Mouse (Mus musculus) neural tube, embryonic 13.5 days (tissue): ENCODE results near the gene BC024063. TPM values are rescaled to one million over a fixed set of nuclear protein-coding genes. Genes with fewer than 3 reads are reported as not detected.
"Not testable (repeated sequence)": the region's sequence is repeated elsewhere in the genome, so short reads cannot be mapped to it uniquely, and the experiment has no call there.

Experiments
- ATAC-seq: fragments of 200-750 bp; cut with Nextera tagmentation; 2 replicates; pipeline ENCODE4 v1.8.0; 2017; ENCODE audit warnings: low read depth, mild to moderate bottlenecking, moderate TSS enrichment, moderate library complexity
- H3K27ac ChIP-seq: fragments of 300-500 bp; sonication (generic); replicated peaks from 2 replicates; pipeline ENCODE4 v1.5.1; 2015; ENCODE audit warnings: moderate library complexity, mild to moderate bottlenecking, inconsistent platforms
- H3K27me3 ChIP-seq: fragments of 300-500 bp; sonication (generic); 2 replicates; pipeline ENCODE4 v1.6.1; 2015; ENCODE audit warnings: mild to moderate bottlenecking, inconsistent platforms
- H3K36me3 ChIP-seq: fragments of 300-500 bp; sonication (generic); 2 replicates; pipeline ENCODE4 v1.6.1; 2015; ENCODE audit warnings: mild to moderate bottlenecking, inconsistent platforms
- H3K4me1 ChIP-seq: fragments of 300-500 bp; sonication (generic); replicated peaks from 2 replicates; pipeline ENCODE4 v1.6.1; 2015; ENCODE audit warnings: inconsistent platforms
- H3K4me2 ChIP-seq: fragments of 300-500 bp; sonication (generic); 2 replicates; pipeline ENCODE4 v1.6.1; 2015; ENCODE audit warnings: inconsistent platforms, mild to moderate bottlenecking, moderate library complexity
- H3K4me3 ChIP-seq: fragments of 300-500 bp; sonication (generic); 2 replicates; pipeline ENCODE4 v1.5.1; 2015; ENCODE audit warnings: mild to moderate bottlenecking, inconsistent platforms
- H3K9ac ChIP-seq: fragments of 300-500 bp; sonication (generic); 2 replicates; pipeline ENCODE4 v1.6.1; 2015; ENCODE audit warnings: moderate library complexity, mild to moderate bottlenecking, inconsistent platforms
- H3K9me3 ChIP-seq: fragments of 300-500 bp; sonication (generic); 2 replicates; pipeline ENCODE4 v1.6.1; 2016; ENCODE audit warnings: inconsistent platforms
- WGBS: fragments of 180-500 bp; shearing (Covaris S2); methylation state at CpG from one replicate; pipeline ENCODE4 v1.1.7; 2015; 5-methylcytosine and 5-hydroxymethylcytosine counted together
- polyA plus RNA-seq: library from polyadenylated mRNA; unstranded; fragments of >200 nt; fragmentation: Nextera tagmentation; extraction: Ambion mirVana; gene quantifications from 2 replicates; pipeline ENCODE4 v1.2.1, GENCODE M21; 2015

BC024063 gene
- 5.9 and 6.9 TPM in 2 replicates for polyA plus RNA-seq

GRCm38 (mm10) chr10:82082728-82083621 lies at the start of gene BC024063:
Gene BC024063, plus strand, starts transcription at chr10:82083353.
- H3K27ac ChIP-seq: peak within 1 kb of the TSS; percentile 89

GRCm38 (mm10) chr10:82042191-82042590 lies 41.0 kb upstream of the BC024063 start:
- Histone ChIP-seq H3K27ac (no peak overlapping the region), H3K9ac (no peak overlapping the region), H3K27me3 (no peaks in the 10 kb centered on the region), H3K36me3 (no peaks in the 10 kb centered on the region), H3K4me3 (no peak overlapping the region), H3K4me1 (no peaks in the 10 kb centered on the region), H3K4me2 (no peak overlapping the region), H3K9me3 (peaks cover 17% of the 10 kb centered on the region; the same call in 1 of the 2 replicates)
- WGBS: 63% methylated on average over 2 of the region's 2 CpGs
- ATAC-seq: no peak

More at GRCm38 (mm10) chr10:82082728-82083621, at the start of gene BC024063:
- not testable (repeated sequence) for H3K36me3 ChIP-seq, H3K27me3 ChIP-seq, H3K4me1 ChIP-seq
- Histone ChIP-seq H3K4me2 (peak within 1 kb of the TSS; percentile 54), H3K9ac (peak within 1 kb of the TSS; percentile 72), H3K4me3 (peak within 1 kb of the TSS; percentile 47), H3K9me3 (peaks cover 15% of the 10 kb centered on the region)
- 19% methylated on average over 42 of the region's 42 CpGs for WGBS
- peak; percentile 99 for ATAC-seq

- ATAC-seq: no peak
- Histone ChIP-seq H3K4me3 (no peak overlapping the region), H3K9me3 (peaks cover 37% of the 10 kb centered on the region), H3K27ac (no peak overlapping the region), H3K4me1 (peaks cover 10% of the 10 kb centered on the region; the same call in 1 of the 2 replicates), H3K4me2 (no peak overlapping the region), H3K36me3 (peaks cover 16% of the 10 kb centered on the region), H3K27me3 (no peaks in the 10 kb centered on the region), H3K9ac (no peak overlapping the region)
- WGBS: 92% methylated on average over 3 of the region's 3 CpGs
Measured at GRCm38 (mm10) chr10:82046603-82047002, 36.5 kb upstream of the BC024063 start.

- Histone ChIP-seq H3K9me3 (peaks cover 50% of the 10 kb centered on the region), H3K4me1 (peaks cover 10% of the 10 kb centered on the region; the same call in 1 of the 2 replicates), H3K27me3 (no peaks in the 10 kb centered on the region), H3K27ac (peak within 1 kb of the TSS; percentile 98), H3K9ac (peak within 1 kb of the TSS; percentile 87), H3K4me2 (peak within 1 kb of the TSS; percentile 57), H3K36me3 (peaks cover 28% of the 10 kb centered on the region), H3K4me3 (peak within 1 kb of the TSS; percentile 67)
- WGBS: 9% methylated on average over 35 of the region's 35 CpGs
- peak; percentile 99 for ATAC-seq
Measured at GRCm38 (mm10) chr10:82047597-82048459, 35.3 kb upstream of the BC024063 start, which contains the start of gene Zfp873. Gene Zfp873, plus strand, starts transcription at chr10:82048123.

GRCm38 (mm10) chr10:82048460-82048804 lies 34.7 kb upstream of the BC024063 start:
- not testable (repeated sequence) for H3K27me3 ChIP-seq, H3K4me1 ChIP-seq, ATAC-seq
- H3K36me3 ChIP-seq: peaks cover 34% of the 10 kb centered on the region
- peak overlapping the region; percentile 87 for H3K9ac ChIP-seq
- peak overlapping the region; percentile 57 for H3K4me2 ChIP-seq
- peak overlapping the region; percentile 98 for H3K27ac ChIP-seq
- 27% methylated on average over 10 of the region's 10 CpGs for WGBS
- peaks cover 56% of the 10 kb centered on the region for H3K9me3 ChIP-seq
- peak overlapping the region; percentile 67 for H3K4me3 ChIP-seq

- not testable (repeated sequence) for H3K4me1 ChIP-seq, H3K36me3 ChIP-seq, H3K27me3 ChIP-seq
- Histone ChIP-seq H3K9me3 (peaks cover 16% of the 10 kb centered on the region), H3K27ac (peak overlapping the region; percentile 89), H3K4me3 (peak overlapping the region; percentile 47), H3K4me2 (peak overlapping the region; percentile 54), H3K9ac (peak overlapping the region; percentile 72)
- ATAC-seq: peak; percentile 55; the same call in 1 of the 2 replicates
- WGBS: 23% methylated on average over 14 of the region's 14 CpGs
Measured at GRCm38 (mm10) chr10:82083622-82083971, 444 bp downstream of the BC024063 start.

- Histone ChIP-seq H3K9me3 (peaks cover 73% of the 10 kb centered on the region), H3K4me2 (no peak overlapping the region), H3K27me3 (no peaks in the 10 kb centered on the region), H3K9ac (no peak overlapping the region), H3K36me3 (peaks cover 14% of the 10 kb centered on the region), H3K27ac (no peak overlapping the region), H3K4me1 (no peaks in the 10 kb centered on the region), H3K4me3 (no peak overlapping the region)
- no peak for ATAC-seq
- 85% methylated on average over 3 of the region's 3 CpGs for WGBS
Measured at GRCm38 (mm10) chr10:82117206-82117605, 34.1 kb downstream of the BC024063 start.

- ATAC-seq: peak; percentile 100
- Histone ChIP-seq H3K9me3 (peaks cover 55% of the 10 kb centered on the region), H3K4me1 (peaks cover 12% of the 10 kb centered on the region; the same call in 1 of the 2 replicates), H3K4me2 (peak within 1 kb of the TSS; percentile 59), H3K36me3 (peaks cover 24% of the 10 kb centered on the region), H3K27ac (peak within 1 kb of the TSS; percentile 90), H3K27me3 (no peaks in the 10 kb centered on the region), H3K4me3 (peak within 1 kb of the TSS; percentile 68), H3K9ac (peak within 1 kb of the TSS; percentile 77)
- WGBS: 2% methylated on average over 41 of the region's 41 CpGs
Measured at GRCm38 (mm10) chr10:82127850-82128401, 44.8 kb downstream of the BC024063 start, which contains the start of gene AU041133. Gene AU041133, plus strand, starts transcription at chr10:82128013.

- Histone ChIP-seq H3K4me3 (no peak overlapping the region), H3K36me3 (peaks cover 74% of the 10 kb centered on the region), H3K4me1 (no peaks in the 10 kb centered on the region), H3K4me2 (no peak overlapping the region), H3K27ac (no peak overlapping the region), H3K9ac (no peak overlapping the region), H3K9me3 (peaks cover 62% of the 10 kb centered on the region), H3K27me3 (no peaks in the 10 kb centered on the region)
- ATAC-seq: no peak
- 96% methylated on average over 1 of the region's 1 CpGs for WGBS
Measured at GRCm38 (mm10) chr10:82145282-82145681, 62.1 kb downstream of the BC024063 start.

GRCm38 (mm10) chr10:82147571-82147970 lies 64.4 kb downstream of the BC024063 start:
- Histone ChIP-seq H3K9ac (no peak overlapping the region), H3K4me3 (no peak overlapping the region), H3K36me3 (peaks cover 79% of the 10 kb centered on the region), H3K27me3 (no peaks in the 10 kb centered on the region), H3K27ac (no peak overlapping the region), H3K4me2 (no peak overlapping the region), H3K9me3 (peaks cover 75% of the 10 kb centered on the region), H3K4me1 (no peaks in the 10 kb centered on the region)
- no peak for ATAC-seq
- WGBS: 81% methylated on average over 4 of the region's 4 CpGs
